8 mouse cellular contexts compared by ENCODE assay signal in the genomic region with DNA sequence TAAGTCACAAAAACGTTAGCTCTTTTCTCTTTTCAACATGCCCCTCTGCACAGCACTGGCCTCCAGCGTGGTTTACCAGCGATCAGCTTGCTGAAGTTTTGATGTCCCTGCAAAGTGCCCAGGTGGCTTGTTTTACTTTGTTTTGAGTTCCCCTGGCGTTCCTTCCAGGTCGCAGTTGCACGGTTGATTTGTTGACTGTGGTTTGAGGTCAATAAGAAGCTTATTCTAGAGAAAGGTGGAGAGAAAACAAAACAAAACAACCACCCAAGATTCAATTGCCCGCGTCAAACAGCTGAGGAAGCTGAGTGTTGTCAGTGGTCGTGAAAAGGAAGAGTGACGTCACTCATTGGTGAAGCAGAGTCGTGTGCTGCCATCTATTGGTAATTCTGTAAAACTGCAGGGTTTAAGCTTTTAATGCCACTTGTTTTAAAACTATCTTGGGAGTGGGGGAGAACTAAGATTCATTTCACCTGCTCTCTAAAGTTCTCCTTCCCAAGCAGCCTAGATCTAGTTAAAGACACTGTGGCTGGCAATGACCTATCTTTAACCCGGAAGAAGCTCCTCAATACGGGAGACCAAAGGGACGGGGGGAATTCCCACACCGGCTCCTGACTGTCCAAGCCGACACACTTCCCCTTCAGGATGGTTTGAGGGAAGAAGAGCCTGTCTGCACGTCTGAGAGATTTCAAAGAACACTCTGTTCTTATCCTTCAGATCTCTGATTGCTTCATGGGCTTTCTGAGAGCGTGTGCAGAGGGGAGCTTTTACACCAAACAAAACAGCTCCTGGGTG.
DNase-seq lines count a peak whose midpoint lies in the region; ATAC-seq and TF ChIP-seq lines count a peak whose summit lies in the region.

No protein-coding gene starts in this region.

- no peak overlapping the region for H3K27ac ChIP-seq in forebrain, embryonic 15.5 days (replicated peaks)
- H3K27ac ChIP-seq in spleen, adult 2 months (ENCODE audit: insufficient read depth, low read length), result peak overlapping the region; percentile 81

- H3K36me3 ChIP-seq in forebrain, embryonic 15.5 days, result no peaks in the 10 kb centered on the region
- H3K36me3 ChIP-seq in spleen, adult 2 months (ENCODE audit: control insufficient read depth, insufficient read depth, low read length), result no peaks in the 10 kb centered on the region

- TF ChIP-seq CTCF in spleen, adult 2 months (IDR thresholded peaks at IDR 0.05; ENCODE audit: extremely low read depth, insufficient read depth, insufficient read length, insufficient replicate concordance), result peak; percentile 43; the same call in 1 of the 2 replicates

- H3K4me2 ChIP-seq in forebrain, embryonic 15.5 days (replicated peaks), result peak overlapping the region; percentile 57

- peaks cover 3% of the 10 kb centered on the region; the same call in 1 of the 2 replicates for H3K27me3 ChIP-seq in forebrain, embryonic 15.5 days
- no peaks in the 10 kb centered on the region for H3K27me3 ChIP-seq in spleen, adult 2 months (ENCODE audit: control insufficient read depth, insufficient read depth, low read length)

- WGBS in forebrain, embryonic 15.5 days, result 12% methylated on average over 18 of the region's 18 CpGs
- 5% methylated on average over 18 of the region's 18 CpGs for WGBS in spleen, adult 2 months

- DNase-seq in spleen, adult 12 weeks (ENCODE audit: low spot score), result peak; percentile 14
- DNase-seq in spleen, postnatal 4 days (ENCODE audit: low spot score in 2 of 2), result no peak
- peak; percentile 6 to 26 for DNase-seq in cerebellum, adult 18-20 months
- DNase-seq in induced T-regulatory cell, adult 2 months (ENCODE audit: low read depth), result peak; percentile 96
- DNase-seq in left cerebral cortex, postnatal 25 days (ENCODE audit: low spot score in 2 of 2), result peak; percentile 26 to 31
- peak; percentile 21 to 81 for DNase-seq in spleen, adult 2 months (ENCODE audit: low read depth in 1 of 2, low spot score in 2 of 2)

- intact Hi-C loops in left cerebral cortex, postnatal 25 days (cut with DNase I), result loop anchor here (2.0 kb wide), 3 partner anchors 171 to 269 kb away; partner anchors contain the start of gene Tnfaip3

- H3K4me3 ChIP-seq in forebrain, embryonic 15.5 days, result peak overlapping the region; percentile 32
- peak overlapping the region; percentile 54 for H3K4me3 ChIP-seq in spleen, adult 2 months (ENCODE audit: extremely low read depth, insufficient read depth, insufficient read length)

- peak; percentile 70 for ATAC-seq in forebrain, embryonic 15.5 days (replicated peaks)
- peak; percentile 97 for ATAC-seq in megakaryocyte progenitor cell, adult 5-6 weeks (replicated peaks; ENCODE audit: poor library complexity)

- no peak; the same call in 1 of the 2 replicates for TF ChIP-seq POLR2A in spleen, adult 2 months (IDR thresholded peaks at IDR 0.05; ENCODE audit: low read depth, low read length)

- H3K9me3 ChIP-seq in forebrain, embryonic 15.5 days, result no peaks in the 10 kb centered on the region

- H3K9ac ChIP-seq in forebrain, embryonic 15.5 days (replicated peaks), result peak overlapping the region; percentile 38; the same call in 1 of the 2 replicates

- H3K4me1 ChIP-seq in forebrain, embryonic 15.5 days, result peaks cover 3% of the 10 kb centered on the region; the same call in 1 of the 2 replicates
- no peaks in the 10 kb centered on the region; the same call in 1 of the 2 replicates for H3K4me1 ChIP-seq in spleen, adult 2 months (ENCODE audit: control insufficient read depth, insufficient read depth, insufficient read length)

Comparison
In these comparisons a context has a peak if more than half of its experiments do, and no peak if none do; other contexts are left out.
1. DNase-seq: peak in spleen, adult 12 weeks (single experiment), cerebellum, adult 18-20 months (2 of 2), induced T-regulatory cell, adult 2 months (single experiment), left cerebral cortex, postnatal 25 days (2 of 2) and spleen, adult 2 months (2 of 2); none in spleen, postnatal 4 days (0 of 2).